Mouse (Mus musculus): ENCODE results near the gene Tlcd1. TPM values are rescaled to one million over a fixed set of nuclear protein-coding genes. Genes with fewer than 3 reads are reported as not detected.

The Tlcd1 gene
- polyA plus RNA-seq, 1 experiment from 2014 or later, result 18.2 TPM

- no peak overlapping the region for H3K4me2 ChIP-seq (replicated peaks; ENCODE audit: low read depth, low read length)
- H3K9ac ChIP-seq (replicated peaks; ENCODE audit: low read depth), result no peak overlapping the region
- TF ChIP-seq EP300 (IDR thresholded peaks at IDR 0.05), result no peak
- TF ChIP-seq CTCF (IDR thresholded peaks at IDR 0.05), result no peak
- 53% methylated on average over 5 of the region's 5 CpGs for WGBS
- no peak overlapping the region for H3K4me3 ChIP-seq (ENCODE audit: low read depth, low read length)
- ATAC-seq, result no peak
- no peaks in the 10 kb centered on the region for H3K4me1 ChIP-seq (ENCODE audit: insufficient read depth, low read depth, low read length)
- no peaks in the 10 kb centered on the region for H3K9me3 ChIP-seq (ENCODE audit: low read length)
- no peak overlapping the region for H3K27ac ChIP-seq (ENCODE audit: low read length)
- peak; percentile 52 for DNase-seq (ENCODE audit: low spot score)
- H3K36me3 ChIP-seq (ENCODE audit: insufficient read depth, low read length), result peaks cover 82% of the 10 kb centered on the region
- no peaks in the 10 kb centered on the region for H3K27me3 ChIP-seq (replicated peaks; ENCODE audit: insufficient read depth, low read length)
Measured at GRCm38 (mm10) chr11:78211513-78211912, 35.0 kb downstream of the Tlcd1 start.

- TF ChIP-seq EP300 (IDR thresholded peaks at IDR 0.05) (no peak), CTCF (IDR thresholded peaks at IDR 0.05) (no peak)
- H3K27ac ChIP-seq (ENCODE audit: low read length), result no peak overlapping the region
- no peak for ATAC-seq
- no peaks in the 10 kb centered on the region for H3K27me3 ChIP-seq (replicated peaks; ENCODE audit: insufficient read depth, low read length)
- peaks cover 73% of the 10 kb centered on the region for H3K36me3 ChIP-seq (ENCODE audit: insufficient read depth, low read length)
- H3K4me1 ChIP-seq (ENCODE audit: insufficient read depth, low read depth, low read length), result no peaks in the 10 kb centered on the region
- H3K9me3 ChIP-seq (ENCODE audit: low read length), result no peaks in the 10 kb centered on the region
- no peak overlapping the region for H3K4me3 ChIP-seq (ENCODE audit: low read depth, low read length)
- H3K4me2 ChIP-seq (replicated peaks; ENCODE audit: low read depth, low read length), result no peak overlapping the region
- no peak overlapping the region for H3K9ac ChIP-seq (replicated peaks; ENCODE audit: low read depth)
- DNase-seq (ENCODE audit: low spot score), result no peak
- WGBS, result 76% methylated on average over 14 of the region's 14 CpGs
Measured at GRCm38 (mm10) chr11:78213086-78213817, 36.7 kb downstream of the Tlcd1 start.

- WGBS, result 89% methylated on average over 11 of the region's 11 CpGs
- peaks cover 77% of the 10 kb centered on the region for H3K36me3 ChIP-seq (ENCODE audit: insufficient read depth, low read length)
- no peak overlapping the region for H3K4me3 ChIP-seq (ENCODE audit: low read depth, low read length)
- ATAC-seq (no peak), DNase-seq (ENCODE audit: low spot score) (no peak)
- H3K27ac ChIP-seq (ENCODE audit: low read length), result no peak overlapping the region
- H3K9me3 ChIP-seq (ENCODE audit: low read length), result no peaks in the 10 kb centered on the region
- H3K4me2 ChIP-seq (replicated peaks; ENCODE audit: low read depth, low read length), result no peak overlapping the region
- H3K4me1 ChIP-seq (ENCODE audit: insufficient read depth, low read depth, low read length), result no peaks in the 10 kb centered on the region
- TF ChIP-seq EP300 (IDR thresholded peaks at IDR 0.05) (no peak), CTCF (IDR thresholded peaks at IDR 0.05) (no peak)
- H3K9ac ChIP-seq (replicated peaks; ENCODE audit: low read depth), result no peak overlapping the region
- no peaks in the 10 kb centered on the region for H3K27me3 ChIP-seq (replicated peaks; ENCODE audit: insufficient read depth, low read length)
Measured at GRCm38 (mm10) chr11:78215709-78216317, 39.3 kb downstream of the Tlcd1 start.

GRCm38 (mm10) chr11:78223586-78223985 lies 47.1 kb downstream of the Tlcd1 start:
- Histone ChIP-seq H3K4me1 (ENCODE audit: insufficient read depth, low read depth, low read length) (no peaks in the 10 kb centered on the region), H3K9me3 (ENCODE audit: low read length) (no peaks in the 10 kb centered on the region), H3K9ac (replicated peaks; ENCODE audit: low read depth) (no peak overlapping the region), H3K27me3 (replicated peaks; ENCODE audit: insufficient read depth, low read length) (no peaks in the 10 kb centered on the region), H3K4me2 (replicated peaks; ENCODE audit: low read depth, low read length) (no peak overlapping the region), H3K4me3 (ENCODE audit: low read depth, low read length) (no peak overlapping the region), H3K27ac (ENCODE audit: low read length) (no peak overlapping the region), H3K36me3 (ENCODE audit: insufficient read depth, low read length) (peaks cover 82% of the 10 kb centered on the region)
- WGBS, result 77% methylated on average over 4 of the region's 4 CpGs
- ATAC-seq (no peak), DNase-seq (ENCODE audit: low spot score) (no peak)
- no peak for TF ChIP-seq EP300 (IDR thresholded peaks at IDR 0.05)

Small RNA genes lying within 50 kb of the gene (microRNA-seq; reads per million reads assigned to microRNA genes)
- 0.73 reads per million for gene Mir7653

Other genes starting within 250 kb of the Tlcd1 start
- 0.04 and 0.06 TPM in 2 replicates for gene Sez6, start 245.9 kb upstream of the Tlcd1 start, polyA plus RNA-seq (2015; fragmentation: Nextera tagmentation; extraction: Ambion mirVana)
- gene Phf12, start 194.0 kb upstream of the Tlcd1 start, polyA plus RNA-seq (2015; fragmentation: Nextera tagmentation; extraction: Ambion mirVana), result 7.7 and 9.0 TPM in 2 replicates
- gene Dhrs13, start 144.4 kb upstream of the Tlcd1 start, polyA plus RNA-seq (2015; fragmentation: Nextera tagmentation; extraction: Ambion mirVana), result 9.4 and 9.7 TPM in 2 replicates
- 55.6 and 58.3 TPM in 2 replicates for gene Flot2, start 138.8 kb upstream of the Tlcd1 start, polyA plus RNA-seq (2015; fragmentation: Nextera tagmentation; extraction: Ambion mirVana)
- gene Eral1, start 96.3 kb upstream of the Tlcd1 start, polyA plus RNA-seq (2015; fragmentation: Nextera tagmentation; extraction: Ambion mirVana), result 14.8 and 17.7 TPM in 2 replicates
- gene Fam222b, start 82.1 kb upstream of the Tlcd1 start, polyA plus RNA-seq (2015; fragmentation: Nextera tagmentation; extraction: Ambion mirVana), result 8.6 and 10.0 TPM in 2 replicates
- 33.0 and 33.9 TPM in 2 replicates for gene Traf4, start 11.1 kb upstream of the Tlcd1 start, polyA plus RNA-seq (2015; fragmentation: Nextera tagmentation; extraction: Ambion mirVana)
- gene Nek8, start within 50 bp of the Tlcd1 start, polyA plus RNA-seq (2015; fragmentation: Nextera tagmentation; extraction: Ambion mirVana), result 11.7 and 14.4 TPM in 2 replicates
- 991 and 1,079 TPM in 2 replicates for gene Rpl23a, start 6.9 kb downstream of the Tlcd1 start, polyA plus RNA-seq (2015; fragmentation: Nextera tagmentation; extraction: Ambion mirVana)
- gene Rab34, start 11.7 kb downstream of the Tlcd1 start, polyA plus RNA-seq (2015; fragmentation: Nextera tagmentation; extraction: Ambion mirVana), result 103 and 104 TPM in 2 replicates
- gene Proca1, start 16.7 kb downstream of the Tlcd1 start, polyA plus RNA-seq (2015; fragmentation: Nextera tagmentation; extraction: Ambion mirVana), result 8.1 and 11.2 TPM in 2 replicates
- 96.2 and 109 TPM in 2 replicates for gene Sdf2, start 69.0 kb downstream of the Tlcd1 start, polyA plus RNA-seq (2015; fragmentation: Nextera tagmentation; extraction: Ambion mirVana)
- gene Supt6, start 69.3 kb downstream of the Tlcd1 start, polyA plus RNA-seq (2015; fragmentation: Nextera tagmentation; extraction: Ambion mirVana), result 11.4 and 12.2 TPM in 2 replicates
- 59.9 and 72.9 TPM in 2 replicates for gene 2610507B11Rik, start 85.0 kb downstream of the Tlcd1 start, polyA plus RNA-seq (2015; fragmentation: Nextera tagmentation; extraction: Ambion mirVana)
- gene BC030499, start 114.1 kb downstream of the Tlcd1 start, polyA plus RNA-seq (2015; fragmentation: Nextera tagmentation; extraction: Ambion mirVana), result 0.33 TPM in 1 of 2 replicates, not detected in the other
- 1.4 and 2.5 TPM in 2 replicates for gene Spag5, start 124.8 kb downstream of the Tlcd1 start, polyA plus RNA-seq (2015; fragmentation: Nextera tagmentation; extraction: Ambion mirVana)
- 12.2 and 12.7 TPM in 2 replicates for gene Aldoc, start 146.3 kb downstream of the Tlcd1 start, polyA plus RNA-seq (2015; fragmentation: Nextera tagmentation; extraction: Ambion mirVana)
- gene Pigs, start 151.7 kb downstream of the Tlcd1 start, polyA plus RNA-seq (2015; fragmentation: Nextera tagmentation; extraction: Ambion mirVana), result 47.2 and 49.2 TPM in 2 replicates
- 35.6 and 37.5 TPM in 2 replicates for gene Unc119, start 166.8 kb downstream of the Tlcd1 start, polyA plus RNA-seq (2015; fragmentation: Nextera tagmentation; extraction: Ambion mirVana)
- not detected in 2 replicates for gene Foxn1, start 209.8 kb downstream of the Tlcd1 start, polyA plus RNA-seq (2015; fragmentation: Nextera tagmentation; extraction: Ambion mirVana)
- gene Slc13a2, start 245.5 kb downstream of the Tlcd1 start, polyA plus RNA-seq (2015; fragmentation: Nextera tagmentation; extraction: Ambion mirVana), result 0.43 and 0.51 TPM in 2 replicates